Mouse (Mus musculus) gonadal fat pad, adult 2 months (tissue): Measurements from ENCODE around the gene Naaladl2. TPM values are rescaled to one million over a fixed set of nuclear protein-coding genes. Genes with fewer than 3 reads are reported as not detected.

Experiments
- DNase-seq: peaks from one replicate; pipeline ENCODE4 v3.0.0-alpha.2; 2012; ENCODE audit warnings: low read depth
- polyA plus RNA-seq: library from polyadenylated mRNA; depleted of rRNA; stranded (reverse); fragments of >200 nt; gene quantifications from 2 replicates; pipeline ENCODE4 v1.2.3, GENCODE M21; 2012

The Naaladl2 gene
- polyA plus RNA-seq, 1 experiment = 0.82 TPM

GRCm38 (mm10) chr3:23972747-23973667, 1171.1 kb downstream of the Naaladl2 start:
- DNase-seq = no peak

GRCm38 (mm10) chr3:23962961-23963621, 1181.0 kb downstream of the Naaladl2 start:
- no peak for DNase-seq

- DNase-seq = no peak
Measured at GRCm38 (mm10) chr3:23946182-23946581, 1197.9 kb downstream of the Naaladl2 start.

GRCm38 (mm10) chr3:23937299-23937698, 1206.8 kb downstream of the Naaladl2 start:
- DNase-seq = no peak

GRCm38 (mm10) chr3:23928097-23928496, 1216.0 kb downstream of the Naaladl2 start:
- DNase-seq = no peak

- no peak for DNase-seq
Measured at GRCm38 (mm10) chr3:23907682-23908081, 1236.4 kb downstream of the Naaladl2 start.

GRCm38 (mm10) chr3:23865688-23866087, 1278.4 kb downstream of the Naaladl2 start:
- DNase-seq = no peak

GRCm38 (mm10) chr3:23857275-23857674, 1286.8 kb downstream of the Naaladl2 start:
- DNase-seq = no peak

- no peak for DNase-seq
Measured at GRCm38 (mm10) chr3:23817585-23817984, 1326.5 kb downstream of the Naaladl2 start.

- DNase-seq = no peak
Measured at GRCm38 (mm10) chr3:23758746-23759145, 1385.3 kb downstream of the Naaladl2 start.
